Mouse (Mus musculus): Measurements from ENCODE around the gene Pde1c.

- TF ChIP-seq CTCF (IDR thresholded peaks at IDR 0.05; ENCODE audit: low read depth, low read length): no peak
- TF ChIP-seq POLR2A (IDR thresholded peaks at IDR 0.05; ENCODE audit: extremely low read depth, insufficient read depth, low read length): no peak
Observed at GRCm38 (mm10) chr6:56359126-56359525, 209.8 kb downstream of the Pde1c start.
